Mouse (Mus musculus) cortical plate, adult 2 months (tissue): ENCODE measurements around the gene Ikzf3. TPM values are rescaled to one million over a fixed set of nuclear protein-coding genes. Genes with fewer than 3 reads are reported as not detected.
A peak's percentile ranks its signal among the peaks of the same experiment; 100 is the strongest.

Experiments
- H3K27ac ChIP-seq: fragments of 200-500 bp; 2 replicates; pipeline ENCODE4 v1.5.1; 2012; ENCODE audit warnings: low read length, control low read depth, inconsistent platforms; ENCODE audit not compliant: insufficient read depth
- H3K4me1 ChIP-seq: fragments of 200-500 bp; 2 replicates; pipeline ENCODE4 v1.6.1; 2011; ENCODE audit warnings: low read length; ENCODE audit not compliant: control insufficient read depth, insufficient read depth
- H3K4me3 ChIP-seq: fragments of 200-500 bp; 2 replicates; pipeline ENCODE4 v1.5.1; 2011; ENCODE audit warnings: mild to moderate bottlenecking, low read length, control low read depth; ENCODE audit not compliant: insufficient read depth
- CTCF ChIP-seq: fragments of 200-500 bp; IDR thresholded peaks from 2 replicates; pipeline ENCODE4 v1.5.1; 2011; ENCODE audit warnings: mild to moderate bottlenecking, control low read depth, low read length; ENCODE audit not compliant: insufficient read depth; ENCODE audit errors: extremely low read depth
- POLR2A ChIP-seq: fragments of 200-500 bp; IDR thresholded peaks from 2 replicates; pipeline ENCODE4 v1.6.1; 2011; ENCODE audit warnings: mild to moderate bottlenecking, low read length, control low read depth; ENCODE audit not compliant: insufficient read depth; ENCODE audit errors: extremely low read depth
- polyA plus RNA-seq: library from polyadenylated mRNA; depleted of rRNA; stranded (reverse); fragments of >200 nt; gene quantifications from 2 replicates; pipeline ENCODE4 v1.2.3, GENCODE M21; 2012; rRNA removed

Gene Ikzf3
- polyA plus RNA-seq, result 0.17 and 0.44 TPM in 2 replicates

DNA sequence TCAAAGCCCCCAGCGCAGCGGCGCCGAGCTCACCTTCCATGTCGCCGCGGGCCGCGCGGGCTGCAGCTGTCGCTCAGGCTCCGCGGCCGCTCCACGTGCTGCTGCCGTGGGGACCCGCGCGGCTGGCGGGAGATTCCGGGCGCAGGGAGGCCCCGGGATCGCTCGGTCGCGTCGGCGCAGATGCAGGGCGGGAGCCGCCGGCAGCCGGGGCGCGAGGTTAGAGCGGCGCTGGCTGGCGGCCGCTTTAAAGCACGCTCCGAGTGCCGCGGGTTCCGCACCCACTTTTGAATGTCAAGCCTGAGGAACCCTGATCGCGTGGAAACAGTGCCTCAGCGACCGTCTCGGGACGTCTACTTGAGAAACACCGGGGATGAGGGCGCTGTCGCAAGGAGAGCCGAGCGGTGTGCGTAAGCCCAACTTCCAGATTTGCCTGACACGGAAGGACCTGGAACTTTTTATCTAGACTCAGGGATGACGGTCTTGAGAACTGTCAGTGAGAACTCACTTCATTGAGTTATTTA is at the start of gene Ikzf3:
TSS of gene Ikzf3 (minus strand) at position 321 of the 521 bp plus-strand sequence.
- Histone ChIP-seq H3K27ac (no peak within 1 kb of the TSS), H3K4me1 (no peaks in the 10 kb centered on the region), H3K4me3 (peak within 1 kb of the TSS; percentile 13; the same call in 1 of the 2 replicates)
- TF ChIP-seq POLR2A (no peak), CTCF (no peak)

DNA sequence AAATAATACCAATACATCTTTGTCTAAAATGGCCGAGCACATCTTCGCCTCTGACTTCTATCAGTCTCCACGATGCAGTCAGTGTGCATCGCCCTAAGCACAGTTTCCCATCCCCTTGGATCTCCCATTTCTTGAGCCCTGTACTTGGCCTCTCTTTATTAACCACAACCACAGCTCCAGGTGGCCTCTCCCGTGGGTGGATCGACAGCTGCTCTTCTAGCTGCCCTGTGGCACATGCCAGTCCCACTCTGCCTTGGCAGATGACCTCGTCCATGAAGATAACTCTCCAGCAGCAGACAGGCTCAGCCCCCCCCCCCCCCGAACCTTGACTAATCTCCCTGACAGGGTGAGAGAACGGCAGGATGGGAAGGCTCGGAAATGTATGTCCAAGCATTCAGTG is 49.6 kb upstream of the Ikzf3 start:
- no peaks in the 10 kb centered on the region for H3K4me1 ChIP-seq
- no peak overlapping the region for H3K4me3 ChIP-seq
- TF ChIP-seq POLR2A, result no peak
- TF ChIP-seq CTCF, result no peak
- H3K27ac ChIP-seq, result no peak overlapping the region

DNA sequence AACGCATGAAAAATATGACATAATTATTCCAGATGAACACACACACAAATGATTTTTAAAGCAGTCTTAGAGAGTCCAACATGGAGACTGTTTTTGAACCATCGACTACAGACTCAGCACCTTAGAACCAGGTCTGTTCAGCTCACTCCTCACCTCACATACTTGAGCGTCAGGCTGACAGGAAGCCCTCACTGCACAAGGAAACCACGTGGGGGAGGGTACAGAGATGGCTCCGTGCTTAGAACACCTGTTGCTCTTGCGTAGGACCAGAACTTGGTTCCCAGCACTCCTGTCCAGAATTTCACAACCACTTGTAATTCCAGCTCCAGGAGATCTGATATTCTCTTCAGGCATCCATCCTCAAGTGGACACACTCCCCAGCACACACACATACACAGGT is 49.2 kb upstream of the Ikzf3 start:
- H3K4me1 ChIP-seq, result no peaks in the 10 kb centered on the region
- no peak for TF ChIP-seq CTCF
- TF ChIP-seq POLR2A, result no peak
- H3K27ac ChIP-seq, result no peak overlapping the region
- H3K4me3 ChIP-seq, result no peak overlapping the region

DNA sequence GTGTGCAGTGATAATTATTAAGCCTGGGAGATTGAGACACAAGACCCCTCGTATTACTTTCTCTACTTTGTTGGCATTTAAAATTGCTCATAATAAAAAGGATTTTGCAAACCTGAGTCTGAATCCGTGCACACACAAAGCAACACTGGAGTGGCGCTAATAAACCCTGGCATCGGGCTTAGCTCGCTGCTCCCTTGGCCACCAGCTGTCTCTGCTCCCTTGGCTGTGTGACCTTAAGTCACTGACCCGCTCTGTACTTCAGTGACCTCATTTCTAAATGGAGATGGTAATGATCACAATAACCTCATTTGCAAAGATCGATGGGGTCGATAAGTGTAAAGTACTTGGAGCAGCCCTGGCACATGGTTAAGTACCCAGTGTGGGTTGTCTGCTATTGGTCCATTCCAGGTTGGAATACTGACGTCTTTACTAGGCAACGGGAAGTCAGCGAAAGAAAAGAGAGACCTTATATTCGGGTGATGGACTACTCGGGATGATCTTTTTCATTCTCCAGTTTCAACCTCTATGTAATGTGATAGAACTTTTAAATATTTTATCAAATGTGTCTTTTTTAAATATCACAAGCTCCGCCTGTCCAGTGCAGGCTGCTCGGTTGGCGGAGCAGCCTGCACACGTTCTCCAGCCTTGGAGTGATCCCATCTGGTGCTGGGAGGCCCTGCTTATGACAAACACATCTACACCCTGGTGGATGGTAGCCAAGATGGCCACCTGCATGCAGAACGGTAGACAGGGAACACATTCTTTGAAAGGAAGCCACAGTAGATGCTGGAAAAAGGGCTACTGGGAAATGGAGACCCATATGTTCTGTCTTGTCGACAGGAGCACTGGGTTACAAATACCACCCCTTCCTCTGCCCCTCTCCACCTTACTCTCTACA is 45.0 kb upstream of the Ikzf3 start:
- H3K27ac ChIP-seq, result no peak overlapping the region
- H3K4me1 ChIP-seq, result peaks cover under 1% of the 10 kb centered on the region; the same call in 1 of the 2 replicates
- H3K4me3 ChIP-seq, result no peak overlapping the region
- TF ChIP-seq CTCF (no peak), POLR2A (no peak)

DNA sequence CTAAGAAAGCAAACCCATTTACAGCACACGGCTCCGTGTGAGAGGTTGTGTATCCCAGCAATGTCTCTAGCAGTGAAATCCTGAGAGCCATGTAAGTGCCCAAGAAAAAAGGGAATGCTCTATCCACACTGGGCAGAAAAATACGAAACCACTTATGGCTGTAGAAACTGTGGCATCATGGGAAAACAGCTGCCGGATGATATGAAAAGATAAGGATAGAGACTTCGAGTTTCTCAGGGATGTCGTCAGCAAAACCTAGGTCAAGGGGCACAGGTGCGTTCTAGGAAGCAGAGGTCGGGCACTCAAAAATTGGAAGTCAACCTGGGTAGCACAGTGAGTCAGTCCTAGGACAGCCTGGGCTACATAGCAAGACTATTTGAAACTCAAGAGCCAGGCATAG is 43.5 kb upstream of the Ikzf3 start:
- Histone ChIP-seq H3K4me3 (no peak overlapping the region), H3K27ac (no peak overlapping the region), H3K4me1 (peaks cover 5% of the 10 kb centered on the region; the same call in 1 of the 2 replicates)
- no peak for TF ChIP-seq POLR2A
- TF ChIP-seq CTCF, result no peak

DNA sequence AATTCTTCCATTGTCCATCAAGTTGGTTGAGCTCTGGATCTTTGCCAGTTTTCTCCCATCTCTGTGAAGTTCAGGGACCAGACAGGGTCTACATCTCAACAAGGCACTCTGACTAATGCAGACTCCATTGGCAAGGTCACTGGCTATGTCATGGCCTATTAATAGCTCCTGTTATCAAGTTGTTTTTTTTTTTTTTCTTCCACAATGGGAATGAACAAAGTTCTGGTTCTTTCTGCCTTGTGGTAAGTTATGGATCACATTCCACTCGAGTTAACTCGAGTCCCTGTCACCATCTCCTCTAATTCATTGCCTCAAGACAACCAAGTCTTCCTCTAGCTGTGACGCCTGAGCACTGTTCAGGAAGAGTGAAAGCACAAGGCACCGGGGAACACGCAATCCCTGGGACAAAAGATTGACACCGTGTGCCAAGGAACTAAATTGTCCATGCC is 43.0 kb upstream of the Ikzf3 start:
- H3K27ac ChIP-seq, result no peak overlapping the region
- no peak overlapping the region for H3K4me3 ChIP-seq
- TF ChIP-seq CTCF (no peak), POLR2A (no peak)

DNA sequence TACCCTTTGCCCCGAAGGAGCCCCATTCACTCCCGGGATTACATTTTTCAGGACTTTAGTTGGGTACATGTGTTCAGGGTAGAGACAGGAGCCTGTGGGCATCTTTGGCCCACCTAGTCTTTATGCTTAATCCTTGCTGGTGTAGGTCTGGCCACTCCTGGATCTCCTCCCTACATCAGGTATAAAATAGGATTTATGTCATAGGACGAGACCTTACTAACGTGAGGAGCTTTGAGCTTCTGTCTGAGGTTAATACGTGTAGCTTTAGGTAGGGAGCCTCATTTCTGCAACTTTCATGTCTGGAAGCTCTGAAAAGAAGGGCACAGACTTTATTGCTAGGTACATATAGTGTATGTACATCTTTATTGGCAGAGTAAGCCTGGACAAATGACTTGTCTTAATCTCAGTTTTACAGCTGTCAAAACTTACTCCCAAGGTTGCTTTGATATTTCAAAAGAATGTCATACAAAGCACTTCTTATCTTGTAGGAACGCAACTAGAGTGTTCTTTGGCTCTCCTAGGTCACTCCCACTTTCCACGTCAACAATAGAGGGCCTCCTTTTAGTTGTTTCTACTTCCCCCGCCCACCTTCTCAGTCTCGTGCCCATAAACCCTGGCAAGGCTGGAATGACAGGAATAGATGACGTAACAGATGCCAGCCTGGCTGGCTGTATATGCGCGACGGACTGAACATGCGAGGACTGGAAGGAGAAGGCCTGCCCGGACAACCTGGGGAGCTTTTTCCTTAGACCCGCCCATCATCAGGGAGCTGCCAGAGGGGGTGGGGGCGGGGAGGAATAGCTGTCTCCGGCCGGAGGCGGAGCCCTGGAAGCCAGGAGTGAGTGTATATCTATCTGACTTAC is 42.1 kb upstream of the Ikzf3 start:
- no peak overlapping the region for H3K27ac ChIP-seq
- H3K4me3 ChIP-seq, result peak overlapping the region; percentile 86
- no peak for TF ChIP-seq CTCF
- no peak for TF ChIP-seq POLR2A
- H3K4me1 ChIP-seq, result peaks cover 5% of the 10 kb centered on the region; the same call in 1 of the 2 replicates

More for the DNA sequence above, 43.0 kb upstream of the Ikzf3 start:
- peaks cover 5% of the 10 kb centered on the region; the same call in 1 of the 2 replicates for H3K4me1 ChIP-seq

DNA sequence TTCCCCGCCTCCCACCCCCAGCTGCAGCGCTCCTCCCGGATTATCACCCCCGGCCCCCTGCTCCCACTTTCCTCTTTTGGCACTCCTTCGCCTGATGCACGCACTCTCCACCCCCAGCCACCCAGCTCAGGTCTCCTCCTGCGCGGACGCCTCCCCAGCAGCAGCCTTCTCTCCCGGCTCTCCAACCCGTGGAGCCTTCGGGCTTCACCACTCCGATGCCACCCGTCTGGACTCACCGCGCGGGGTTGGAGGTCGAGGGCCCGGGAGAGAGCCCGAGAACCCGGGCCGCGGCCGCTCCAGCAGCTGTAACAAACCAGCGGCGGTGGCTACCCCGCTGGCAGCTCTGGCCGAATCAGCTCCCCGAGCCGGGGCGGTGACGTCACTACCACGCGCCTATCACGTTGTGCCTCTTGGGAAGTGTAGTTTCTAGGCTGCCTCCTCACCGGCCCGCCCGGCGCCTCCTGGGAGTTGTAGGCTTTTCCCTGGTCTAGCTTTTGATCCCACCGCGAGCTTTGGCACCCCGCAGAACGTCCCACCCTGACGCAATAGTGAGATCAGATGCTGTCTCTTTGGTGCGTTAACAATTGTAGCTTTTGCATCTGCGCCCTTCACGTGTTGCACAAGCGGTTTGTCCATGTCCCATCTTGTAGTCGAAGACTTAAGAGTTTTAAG is 41.2 kb upstream of the Ikzf3 start, which contains the start of gene Ormdl3:
TSS of gene Ormdl3 (minus strand) at position 477 of the 672 bp plus-strand sequence.
- peak; percentile 48; the same call in 1 of the 2 replicates for TF ChIP-seq POLR2A
- no peak for TF ChIP-seq CTCF
- Histone ChIP-seq H3K4me1 (peaks cover 5% of the 10 kb centered on the region; the same call in 1 of the 2 replicates), H3K4me3 (peak within 1 kb of the TSS; percentile 86), H3K27ac (no peak within 1 kb of the TSS)
